Comparison of ENCODE assay signal across 8 mouse cellular contexts in the genomic region with DNA sequence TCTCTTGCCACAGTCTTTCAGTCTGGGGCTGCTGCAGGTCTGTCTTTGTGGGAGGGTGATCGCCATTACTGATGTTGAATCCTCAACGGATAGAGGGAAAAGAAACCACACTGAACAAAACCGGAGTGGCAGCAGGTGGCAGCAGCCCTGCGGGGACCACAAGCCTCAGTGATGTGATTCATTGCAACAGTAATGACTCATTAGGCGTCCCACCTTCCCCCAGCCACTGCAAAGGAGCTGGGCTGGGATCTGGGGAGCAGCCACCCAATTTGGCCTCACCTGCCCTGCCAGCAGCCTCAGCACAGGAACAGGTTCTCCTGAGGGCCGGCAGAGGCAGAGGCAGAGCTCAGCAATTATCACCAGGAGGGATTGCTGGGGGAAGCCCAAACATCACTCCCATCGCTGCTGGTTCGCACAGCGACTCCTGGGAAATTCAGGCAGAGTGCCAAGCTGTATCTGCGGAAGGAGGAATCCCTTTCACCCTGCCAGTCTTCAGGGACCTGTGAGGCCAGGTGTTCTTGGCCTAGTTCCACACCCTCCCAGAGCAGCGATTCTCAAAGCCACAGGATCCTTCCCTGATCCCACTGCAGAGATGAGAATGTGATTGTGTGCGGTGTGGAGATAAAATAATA. TPM values are rescaled to one million over a fixed set of nuclear protein-coding genes. Genes with fewer than 3 reads are reported as not detected.
DNase-seq lines count a peak whose midpoint lies in the region; ATAC-seq and TF ChIP-seq lines count a peak whose summit lies in the region.

No protein-coding gene starts in this region.

- H3K4me3 ChIP-seq in heart, postnatal 0 days (ENCODE audit: low read depth, low read length), result no peak overlapping the region
- H3K4me3 ChIP-seq in heart, embryonic 11.5 days (ENCODE audit: low read depth, low read length), result no peak overlapping the region
- no peak overlapping the region for H3K4me3 ChIP-seq in hindbrain, embryonic 13.5 days

- no peaks in the 10 kb centered on the region for H3K4me1 ChIP-seq in heart, postnatal 0 days (ENCODE audit: control insufficient read depth, insufficient read depth)
- H3K4me1 ChIP-seq in heart, embryonic 11.5 days (ENCODE audit: control insufficient read depth, insufficient read depth, low read length), result peaks cover 19% of the 10 kb centered on the region
- H3K4me1 ChIP-seq in hindbrain, embryonic 13.5 days (replicated peaks), result peaks cover 52% of the 10 kb centered on the region

- no peak overlapping the region for H3K27ac ChIP-seq in heart, postnatal 0 days (ENCODE audit: low read depth)
- H3K27ac ChIP-seq in heart, embryonic 11.5 days (ENCODE audit: low read depth, low read length), result no peak overlapping the region
- peak overlapping the region; percentile 81 for H3K27ac ChIP-seq in hindbrain, embryonic 13.5 days

- peak; percentile 31 for TF ChIP-seq CTCF in heart, postnatal 0 days (IDR thresholded peaks at IDR 0.05; ENCODE audit: low read depth)

- 24% methylated on average over 12 of the region's 12 CpGs for WGBS in heart, postnatal 0 days
- 40% methylated on average over 12 of the region's 12 CpGs for WGBS in heart, embryonic 11.5 days (ENCODE audit: insufficient replicate concordance)
- 19% methylated on average over 12 of the region's 12 CpGs for WGBS in hindbrain, embryonic 13.5 days

- no peaks in the 10 kb centered on the region for H3K36me3 ChIP-seq in heart, postnatal 0 days (replicated peaks; ENCODE audit: control insufficient read depth, insufficient read depth, low read length)
- peaks cover 2% of the 10 kb centered on the region; the same call in 1 of the 2 replicates for H3K36me3 ChIP-seq in heart, embryonic 11.5 days (ENCODE audit: control insufficient read depth, insufficient read depth, low read length)
- H3K36me3 ChIP-seq in hindbrain, embryonic 13.5 days, result peaks cover 28% of the 10 kb centered on the region

- H3K9ac ChIP-seq in heart, postnatal 0 days (replicated peaks; ENCODE audit: low read depth, low read length), result no peak overlapping the region
- no peak overlapping the region for H3K9ac ChIP-seq in heart, embryonic 11.5 days (ENCODE audit: low read depth, low read length)
- H3K9ac ChIP-seq in hindbrain, embryonic 13.5 days, result peak overlapping the region; percentile 59; the same call in 1 of the 2 replicates

- no peak for TF ChIP-seq EP300 in heart, postnatal 0 days (IDR thresholded peaks at IDR 0.05; ENCODE audit: low read depth)

- no peak for DNase-seq in heart, postnatal 0 days (ENCODE audit: low spot score)
- peak; percentile 40 for DNase-seq in adrenal gland, postnatal 25 days
- DNase-seq in lung, postnatal 14 days, result peak; percentile 26
- DNase-seq in urinary bladder, postnatal 36 days (ENCODE audit: low spot score in 2 of 2), result peak; percentile 58 to 67
- DNase-seq in spleen, postnatal 4 days (ENCODE audit: low spot score in 2 of 2), result no peak

- no peaks in the 10 kb centered on the region for H3K27me3 ChIP-seq in heart, postnatal 0 days (ENCODE audit: control insufficient read depth, insufficient read depth, low read length)
- H3K27me3 ChIP-seq in heart, embryonic 11.5 days (ENCODE audit: control insufficient read depth, insufficient read depth, low read length), result no peaks in the 10 kb centered on the region
- no peaks in the 10 kb centered on the region for H3K27me3 ChIP-seq in hindbrain, embryonic 13.5 days

- H3K9me3 ChIP-seq in heart, postnatal 0 days (replicated peaks; ENCODE audit: control insufficient read depth, low read length), result no peaks in the 10 kb centered on the region
- H3K9me3 ChIP-seq in heart, embryonic 11.5 days (replicated peaks; ENCODE audit: control insufficient read depth, low read length), result no peaks in the 10 kb centered on the region
- H3K9me3 ChIP-seq in hindbrain, embryonic 13.5 days, result no peaks in the 10 kb centered on the region

- no peak for ATAC-seq in heart, postnatal 0 days (ENCODE audit: insufficient read depth, low read depth)
- no peak for ATAC-seq in heart, embryonic 11.5 days (replicated peaks; ENCODE audit: insufficient number of reproducible peaks, low FRiP score, low TSS enrichment)
- no peak for ATAC-seq in hindbrain, embryonic 13.5 days (ENCODE audit: low FRiP score)
- no peak for ATAC-seq in cerebellum, adult (ENCODE audit: insufficient number of reproducible peaks, low FRiP score, low TSS enrichment)

- no peak overlapping the region for H3K4me2 ChIP-seq in heart, postnatal 0 days (ENCODE audit: low read depth, low read length)
- H3K4me2 ChIP-seq in heart, embryonic 11.5 days, result no peak overlapping the region
- peak overlapping the region; percentile 31; the same call in 1 of the 2 replicates for H3K4me2 ChIP-seq in hindbrain, embryonic 13.5 days

RNA-seq across cellular contexts. Expression of gene Sgsm2, which starts 25.8 kb away (rescaled TPM):
- 9.2 and 11.7 TPM in 2 replicates for total RNA-seq in heart, postnatal 0 days (2014; rRNA removed; ENCODE audit: low replicate concordance)
- 2.3 and 2.5 TPM in 2 replicates for polyA plus RNA-seq in heart, postnatal 0 days (2015; fragmentation: Nextera tagmentation; extraction: Ambion mirVana)
- polyA plus RNA-seq in heart, embryonic 11.5 days (2014; fragmentation: Nextera tagmentation; extraction: Ambion mirVana), result 3.9 and 5.5 TPM in 2 replicates
- total RNA-seq in adrenal gland, postnatal 25 days (2021), result 26.0 and 34.7 TPM in 2 replicates
- 17.8 and 19.1 TPM in 2 replicates for polyA plus RNA-seq in hindbrain, embryonic 13.5 days (2015; fragmentation: Nextera tagmentation; extraction: Ambion mirVana)

RNA-seq across cellular contexts. Expression of gene Tsr1, which starts 26.8 kb away (rescaled TPM):
- 17.5 and 20.9 TPM in 2 replicates for total RNA-seq in heart, postnatal 0 days (2014; rRNA removed; ENCODE audit: low replicate concordance)
- polyA plus RNA-seq in heart, postnatal 0 days (2015; fragmentation: Nextera tagmentation; extraction: Ambion mirVana), result 11.2 and 13.3 TPM in 2 replicates
- polyA plus RNA-seq in heart, embryonic 11.5 days (2014; fragmentation: Nextera tagmentation; extraction: Ambion mirVana), result 34.0 and 40.6 TPM in 2 replicates
- total RNA-seq in adrenal gland, postnatal 25 days (2021), result 32.6 and 40.9 TPM in 2 replicates
- polyA plus RNA-seq in hindbrain, embryonic 13.5 days (2015; fragmentation: Nextera tagmentation; extraction: Ambion mirVana), result 29.4 and 29.6 TPM in 2 replicates

RNA-seq across cellular contexts. Expression of gene Mnt, which starts 40.4 kb away (rescaled TPM):
- 9.0 TPM in 2 replicates for total RNA-seq in heart, postnatal 0 days (2014; rRNA removed; ENCODE audit: low replicate concordance)
- 1.8 and 2.3 TPM in 2 replicates for polyA plus RNA-seq in heart, postnatal 0 days (2015; fragmentation: Nextera tagmentation; extraction: Ambion mirVana)
- polyA plus RNA-seq in heart, embryonic 11.5 days (2014; fragmentation: Nextera tagmentation; extraction: Ambion mirVana), result 2.7 and 3.5 TPM in 2 replicates
- total RNA-seq in adrenal gland, postnatal 25 days (2021), result 35.5 and 37.7 TPM in 2 replicates
- polyA plus RNA-seq in hindbrain, embryonic 13.5 days (2015; fragmentation: Nextera tagmentation; extraction: Ambion mirVana), result 9.0 and 9.1 TPM in 2 replicates

RNA-seq across cellular contexts. Expression of gene Smg6, which starts 54.5 kb away (rescaled TPM):
- total RNA-seq in heart, postnatal 0 days (2014; rRNA removed; ENCODE audit: low replicate concordance), result 15.7 and 21.1 TPM in 2 replicates
- 6.9 and 7.1 TPM in 2 replicates for polyA plus RNA-seq in heart, postnatal 0 days (2015; fragmentation: Nextera tagmentation; extraction: Ambion mirVana)
- polyA plus RNA-seq in heart, embryonic 11.5 days (2014; fragmentation: Nextera tagmentation; extraction: Ambion mirVana), result 10.4 and 11.3 TPM in 2 replicates
- total RNA-seq in adrenal gland, postnatal 25 days (2021), result 27.0 and 32.8 TPM in 2 replicates
- polyA plus RNA-seq in hindbrain, embryonic 13.5 days (2015; fragmentation: Nextera tagmentation; extraction: Ambion mirVana), result 17.8 and 18.4 TPM in 2 replicates

RNA-seq across cellular contexts. Expression of gene Srr, which starts 54.6 kb away (rescaled TPM):
- total RNA-seq in heart, postnatal 0 days (2014; rRNA removed; ENCODE audit: low replicate concordance), result 16.3 and 34.0 TPM in 2 replicates
- polyA plus RNA-seq in heart, postnatal 0 days (2015; fragmentation: Nextera tagmentation; extraction: Ambion mirVana), result 14.5 and 15.8 TPM in 2 replicates
- polyA plus RNA-seq in heart, embryonic 11.5 days (2014; fragmentation: Nextera tagmentation; extraction: Ambion mirVana), result 19.2 and 25.0 TPM in 2 replicates
- 45.8 and 64.4 TPM in 2 replicates for total RNA-seq in adrenal gland, postnatal 25 days (2021)
- 34.1 and 34.4 TPM in 2 replicates for polyA plus RNA-seq in hindbrain, embryonic 13.5 days (2015; fragmentation: Nextera tagmentation; extraction: Ambion mirVana)

Comparison
In these comparisons a context has a peak if more than half of its experiments do, and no peak if none do; other contexts are left out.
1. DNase-seq: peak in adrenal gland, postnatal 25 days (single experiment), lung, postnatal 14 days (single experiment) and urinary bladder, postnatal 36 days (2 of 2); none in heart, postnatal 0 days (single experiment) and spleen, postnatal 4 days (0 of 2).